Mouse (Mus musculus): ENCODE measurements at regions not wholly inside any gene's neighbourhood (a gene's known extent, or its start where the extent isn't known, plus 50 kb on each side); places are given as distances from the start of the nearest gene placed in this dataset.

GRCm38 (mm10) chr1:40931374-40931773 is 126.0 kb downstream of the Tmem182 start:
- no peak overlapping the region for H3K9ac ChIP-seq (ENCODE audit: insufficient read depth, low read depth)
- dilution Hi-C loops (cut with MboI; ENCODE audit: extremely low pct_ligation_motif_present, extremely low pct_unique_long_range_greater_than_20kb, low sequenced_read_pairs) (no loop called here), in situ Hi-C loops (cut with MboI; ENCODE audit: low pct_ligation_motif_present, low pct_unique_long_range_greater_than_20kb, low sequenced_read_pairs) (no loop called here)
- H3K27me3 ChIP-seq (replicated peaks) = no peaks in the 10 kb centered on the region
- no peaks in the 10 kb centered on the region for H3K4me1 ChIP-seq (ENCODE audit: control insufficient read depth in 1 of 2, insufficient read depth in 2 of 2)
- no peak overlapping the region for H3K4me3 ChIP-seq (replicated peaks in 1 of 3; ENCODE audit: low read depth in 2 of 3, low read length in 2 of 3, poor library complexity in 1 of 3)
- no peaks in the 10 kb centered on the region for H3K79me2 ChIP-seq (replicated peaks; ENCODE audit: control insufficient read depth, extremely low read depth, insufficient read depth, poor library complexity, severe bottlenecking)
- peaks cover 57% of the 10 kb centered on the region for H3K9me3 ChIP-seq (replicated peaks; ENCODE audit: low read length)
- no peak for DNase-seq (ENCODE audit: extremely low read depth)
- H3K4me2 ChIP-seq (ENCODE audit: insufficient read depth, low read depth, poor library complexity, severe bottlenecking) = no peak overlapping the region
- no peaks in the 10 kb centered on the region for H3K36me3 ChIP-seq (replicated peaks in 1 of 2; ENCODE audit: control insufficient read depth in 1 of 2, insufficient read depth in 1 of 2, low read length in 1 of 2)
- no peak for TF ChIP-seq NELFE (IDR thresholded peaks at IDR 0.05; ENCODE audit: low read depth, low read length)
- no peak for TF ChIP-seq JUND (conservative IDR thresholded peaks at IDR 0.05; ENCODE audit: low read depth, low read length)
- no peak for TF ChIP-seq MXI1 (IDR thresholded peaks at IDR 0.05; ENCODE audit: low read depth, low read length)
- no peak for TF ChIP-seq ZC3H11A (IDR thresholded peaks at IDR 0.05; ENCODE audit: low read depth, low read length)
- TF ChIP-seq POLR2A (IDR thresholded peaks at IDR 0.05; ENCODE audit: low read depth, low read length) = no peak
- TF ChIP-seq EP300 (IDR thresholded peaks at IDR 0.05; ENCODE audit: low read length) = no peak
- TF ChIP-seq MEF2A (IDR thresholded peaks at IDR 0.05; ENCODE audit: borderline replicate concordance, low read depth, low read length) = no peak
- no peak for TF ChIP-seq MAZ (IDR thresholded peaks at IDR 0.05; ENCODE audit: low read depth, low read length)
- no peak for TF ChIP-seq CHD1 (IDR thresholded peaks at IDR 0.05; ENCODE audit: low read depth, low read length)
- no peak for TF ChIP-seq ZKSCAN1 (IDR thresholded peaks at IDR 0.05; ENCODE audit: borderline replicate concordance, low read depth, low read length)
- no peak for TF ChIP-seq NRF1 (IDR thresholded peaks at IDR 0.05; ENCODE audit: low read depth, low read length)
- TF ChIP-seq TCF12 (IDR thresholded peaks at IDR 0.05; ENCODE audit: low read depth, low read length) = no peak
- no peak for TF ChIP-seq ZNF384 (IDR thresholded peaks at IDR 0.05; ENCODE audit: low read depth, low read length)
- no peak overlapping the region for H3K27ac ChIP-seq (ENCODE audit: insufficient read depth, low read depth)

- in situ Hi-C loops (cut with MboI; ENCODE audit: low pct_ligation_motif_present, low pct_unique_long_range_greater_than_20kb, low sequenced_read_pairs) = no loop called here
- peaks cover 59% of the 10 kb centered on the region for H3K9me3 ChIP-seq (replicated peaks; ENCODE audit: low read length)
These were observed 131.3 kb downstream of the Tmem182 start for GRCm38 (mm10) chr1:40936729-40937128.

More at GRCm38 (mm10) chr1:40936729-40937128, 131.3 kb downstream of the Tmem182 start:
- dilution Hi-C loops (cut with MboI; ENCODE audit: extremely low pct_ligation_motif_present, extremely low pct_unique_long_range_greater_than_20kb, low sequenced_read_pairs) = no loop called here
- no peaks in the 10 kb centered on the region for H3K79me2 ChIP-seq (replicated peaks; ENCODE audit: control insufficient read depth, extremely low read depth, insufficient read depth, poor library complexity, severe bottlenecking)
- H3K4me1 ChIP-seq (ENCODE audit: control insufficient read depth in 1 of 2, insufficient read depth in 2 of 2) = no peaks in the 10 kb centered on the region
- H3K36me3 ChIP-seq (replicated peaks in 1 of 2; ENCODE audit: control insufficient read depth in 1 of 2, insufficient read depth in 1 of 2, low read length in 1 of 2) = no peaks in the 10 kb centered on the region
- no peak for TF ChIP-seq PAX5 (IDR thresholded peaks at IDR 0.05; ENCODE audit: low read length)
- TF ChIP-seq TCF12 (IDR thresholded peaks at IDR 0.05; ENCODE audit: low read depth, low read length) = no peak
- TF ChIP-seq MYC (IDR thresholded peaks at IDR 0.05; ENCODE audit: low read depth, low read length) = no peak
- no peak for TF ChIP-seq KAT2A (IDR thresholded peaks at IDR 0.05; ENCODE audit: insufficient replicate concordance, low read length)
- no peak for TF ChIP-seq EP300 (IDR thresholded peaks at IDR 0.05; ENCODE audit: low read length)
- no peak for TF ChIP-seq UBTF (IDR thresholded peaks at IDR 0.05; ENCODE audit: low read depth, low read length)
- no peak for TF ChIP-seq MEF2A (IDR thresholded peaks at IDR 0.05; ENCODE audit: borderline replicate concordance, low read depth, low read length)
- no peak for TF ChIP-seq ZNF384 (IDR thresholded peaks at IDR 0.05; ENCODE audit: low read depth, low read length)
- TF ChIP-seq POLR2A (IDR thresholded peaks at IDR 0.05; ENCODE audit: low read depth, low read length) = no peak
- no peak for TF ChIP-seq ZC3H11A (IDR thresholded peaks at IDR 0.05; ENCODE audit: low read depth, low read length)
- no peak for TF ChIP-seq NELFE (IDR thresholded peaks at IDR 0.05; ENCODE audit: low read depth, low read length)
- TF ChIP-seq RAD21 (IDR thresholded peaks at IDR 0.05; ENCODE audit: low read depth, low read length) = no peak
- DNase-seq (ENCODE audit: extremely low read depth) = no peak
- H3K9ac ChIP-seq (ENCODE audit: insufficient read depth, low read depth) = no peak overlapping the region
- no peak overlapping the region for H3K4me3 ChIP-seq (replicated peaks in 1 of 3; ENCODE audit: low read depth in 2 of 3, low read length in 2 of 3, poor library complexity in 1 of 3)
- no peak overlapping the region for H3K27ac ChIP-seq (ENCODE audit: insufficient read depth, low read depth)
- H3K4me2 ChIP-seq (ENCODE audit: insufficient read depth, low read depth, poor library complexity, severe bottlenecking) = no peak overlapping the region
- no peaks in the 10 kb centered on the region for H3K27me3 ChIP-seq (replicated peaks)
